Mouse (Mus musculus) hindbrain, embryonic 13.5 days (tissue): Measurements from ENCODE around the gene Ctnnd2. TPM values are rescaled to one million over a fixed set of nuclear protein-coding genes. Genes with fewer than 3 reads are reported as not detected.

ENCODE experiments used
- ATAC-seq: fragments of 200-750 bp; cut with Nextera tagmentation; 2 replicates; pipeline ENCODE4 v1.8.0; 2017; ENCODE audit warnings: moderate TSS enrichment; ENCODE audit not compliant: low FRiP score
- H3K27ac ChIP-seq: fragments of 300-500 bp; sonication (generic); 2 replicates; pipeline ENCODE4 v1.5.1; 2015; ENCODE audit warnings: inconsistent platforms, mild to moderate bottlenecking, moderate library complexity
- H3K27me3 ChIP-seq: fragments of 300-500 bp; sonication (generic); 2 replicates; pipeline ENCODE4 v1.6.1; 2015; ENCODE audit warnings: mild to moderate bottlenecking, inconsistent platforms
- H3K36me3 ChIP-seq: fragments of 300-500 bp; sonication (generic); 2 replicates; pipeline ENCODE4 v1.6.1; 2015; ENCODE audit warnings: mild to moderate bottlenecking, inconsistent platforms
- H3K4me1 ChIP-seq: fragments of 300-500 bp; sonication (generic); replicated peaks from 2 replicates; pipeline ENCODE4 v1.6.1; 2015; ENCODE audit warnings: inconsistent platforms
- H3K4me2 ChIP-seq: fragments of 300-500 bp; sonication (generic); 2 replicates; pipeline ENCODE4 v1.6.1; 2015; ENCODE audit warnings: inconsistent platforms, mild to moderate bottlenecking, moderate library complexity
- H3K4me3 ChIP-seq: fragments of 300-500 bp; sonication (generic); 2 replicates; pipeline ENCODE4 v1.5.1; 2015; ENCODE audit warnings: mild to moderate bottlenecking, inconsistent platforms
- H3K9ac ChIP-seq: fragments of 300-500 bp; sonication (generic); 2 replicates; pipeline ENCODE4 v1.6.1; 2015; ENCODE audit warnings: mild to moderate bottlenecking, inconsistent platforms
- H3K9me3 ChIP-seq: fragments of 300-500 bp; sonication (generic); 2 replicates; pipeline ENCODE4 v1.6.1; 2016; ENCODE audit warnings: inconsistent platforms
- WGBS: fragments of 180-500 bp; shearing (Covaris S2); methylation state at CpG from one replicate; pipeline ENCODE4 v1.1.7; 2015; 5-methylcytosine and 5-hydroxymethylcytosine counted together
- polyA plus RNA-seq: library from polyadenylated mRNA; unstranded; fragments of >200 nt; fragmentation: Nextera tagmentation; extraction: Ambion mirVana; gene quantifications from 2 replicates; pipeline ENCODE4 v1.2.1, GENCODE M21; 2015

The Ctnnd2 gene
- polyA plus RNA-seq, 1 experiment from 2014 or later: 59.6 TPM

GRCm38 (mm10) chr15:30570254-30570800 lies 397.9 kb downstream of the Ctnnd2 start:
- no peak overlapping the region for H3K4me3 ChIP-seq
- no peak overlapping the region for H3K27ac ChIP-seq
- H3K27me3 ChIP-seq: no peaks in the 10 kb centered on the region
- no peak overlapping the region for H3K4me2 ChIP-seq
- no peaks in the 10 kb centered on the region for H3K36me3 ChIP-seq
- H3K9ac ChIP-seq: no peak overlapping the region
- 83% methylated on average over 8 of the region's 8 CpGs for WGBS
- no peaks in the 10 kb centered on the region for H3K9me3 ChIP-seq
- 0 out of 2 replicates have a peak, but pooled peaks have one; percentile 13 for ATAC-seq
- H3K4me1 ChIP-seq: peaks cover 5% of the 10 kb centered on the region; the same call in 1 of the 2 replicates

- WGBS: 83% methylated on average over 5 of the region's 5 CpGs
- H3K27ac ChIP-seq: no peak overlapping the region
- no peaks in the 10 kb centered on the region for H3K36me3 ChIP-seq
- no peaks in the 10 kb centered on the region for H3K4me1 ChIP-seq
- no peak overlapping the region for H3K9ac ChIP-seq
- no peak overlapping the region for H3K4me3 ChIP-seq
- ATAC-seq: no peak
- H3K4me2 ChIP-seq: no peak overlapping the region
- H3K9me3 ChIP-seq: no peaks in the 10 kb centered on the region
- H3K27me3 ChIP-seq: no peaks in the 10 kb centered on the region
Measured at GRCm38 (mm10) chr15:30587446-30587845, 415.1 kb downstream of the Ctnnd2 start.

GRCm38 (mm10) chr15:30590865-30591264 lies 418.5 kb downstream of the Ctnnd2 start:
- ATAC-seq: no peak
- no peak overlapping the region for H3K27ac ChIP-seq
- H3K9me3 ChIP-seq: no peaks in the 10 kb centered on the region
- H3K9ac ChIP-seq: no peak overlapping the region
- no peak overlapping the region for H3K4me2 ChIP-seq
- 95% methylated on average over 6 of the region's 6 CpGs for WGBS
- no peaks in the 10 kb centered on the region for H3K4me1 ChIP-seq
- H3K4me3 ChIP-seq: no peak overlapping the region
- no peaks in the 10 kb centered on the region for H3K36me3 ChIP-seq
- no peaks in the 10 kb centered on the region for H3K27me3 ChIP-seq

GRCm38 (mm10) chr15:30595507-30595906 lies 423.1 kb downstream of the Ctnnd2 start:
- no peak overlapping the region for H3K4me3 ChIP-seq
- H3K36me3 ChIP-seq: no peaks in the 10 kb centered on the region
- no peaks in the 10 kb centered on the region for H3K4me1 ChIP-seq
- no peak for ATAC-seq
- H3K27me3 ChIP-seq: no peaks in the 10 kb centered on the region
- no peaks in the 10 kb centered on the region for H3K9me3 ChIP-seq
- no peak overlapping the region for H3K27ac ChIP-seq
- no peak overlapping the region for H3K4me2 ChIP-seq
- 43% methylated on average over 1 of the region's 1 CpGs for WGBS
- H3K9ac ChIP-seq: no peak overlapping the region

- Histone ChIP-seq H3K9ac (no peak overlapping the region), H3K4me3 (no peak overlapping the region), H3K27me3 (no peaks in the 10 kb centered on the region), H3K4me1 (peaks cover 12% of the 10 kb centered on the region; the same call in 1 of the 2 replicates), H3K9me3 (no peaks in the 10 kb centered on the region), H3K36me3 (no peaks in the 10 kb centered on the region), H3K27ac (no peak overlapping the region), H3K4me2 (no peak overlapping the region)
- 91% methylated on average over 7 of the region's 7 CpGs for WGBS
- ATAC-seq: no peak
Measured at GRCm38 (mm10) chr15:30610613-30611012, 438.2 kb downstream of the Ctnnd2 start.

GRCm38 (mm10) chr15:30615451-30615850 lies 443.1 kb downstream of the Ctnnd2 start:
- H3K4me3 ChIP-seq: no peak overlapping the region
- H3K27me3 ChIP-seq: no peaks in the 10 kb centered on the region
- H3K9me3 ChIP-seq: no peaks in the 10 kb centered on the region
- H3K4me1 ChIP-seq: peaks cover 17% of the 10 kb centered on the region; the same call in 1 of the 2 replicates
- no peak overlapping the region for H3K4me2 ChIP-seq
- H3K9ac ChIP-seq: no peak overlapping the region
- H3K36me3 ChIP-seq: peaks cover 4% of the 10 kb centered on the region; the same call in 1 of the 2 replicates
- H3K27ac ChIP-seq: no peak overlapping the region
- no peak for ATAC-seq
- 55% methylated on average over 7 of the region's 7 CpGs for WGBS

GRCm38 (mm10) chr15:30616861-30617260 lies 444.5 kb downstream of the Ctnnd2 start:
- WGBS: 86% methylated on average over 3 of the region's 3 CpGs
- no peak for ATAC-seq
- no peaks in the 10 kb centered on the region for H3K9me3 ChIP-seq

GRCm38 (mm10) chr15:30617932-30618331 lies 445.5 kb downstream of the Ctnnd2 start:
- no peak for ATAC-seq
- Histone ChIP-seq H3K9ac (no peak overlapping the region), H3K4me2 (no peak overlapping the region), H3K9me3 (no peaks in the 10 kb centered on the region), H3K4me3 (no peak overlapping the region), H3K4me1 (peaks cover 14% of the 10 kb centered on the region; the same call in 1 of the 2 replicates), H3K27me3 (no peaks in the 10 kb centered on the region), H3K27ac (no peak overlapping the region), H3K36me3 (peaks cover 4% of the 10 kb centered on the region; the same call in 1 of the 2 replicates)
- WGBS: 76% methylated on average over 2 of the region's 2 CpGs

More at GRCm38 (mm10) chr15:30616861-30617260, 444.5 kb downstream of the Ctnnd2 start:
- no peak overlapping the region for H3K27ac ChIP-seq
- no peak overlapping the region for H3K4me3 ChIP-seq
- H3K27me3 ChIP-seq: no peaks in the 10 kb centered on the region
- peaks cover 14% of the 10 kb centered on the region; the same call in 1 of the 2 replicates for H3K4me1 ChIP-seq
- peaks cover 4% of the 10 kb centered on the region; the same call in 1 of the 2 replicates for H3K36me3 ChIP-seq
- H3K9ac ChIP-seq: no peak overlapping the region
- H3K4me2 ChIP-seq: no peak overlapping the region

- Histone ChIP-seq H3K9me3 (no peaks in the 10 kb centered on the region), H3K4me3 (no peak overlapping the region), H3K9ac (no peak overlapping the region), H3K36me3 (no peaks in the 10 kb centered on the region), H3K27ac (no peak overlapping the region), H3K4me2 (no peak overlapping the region), H3K27me3 (no peaks in the 10 kb centered on the region), H3K4me1 (peaks cover 5% of the 10 kb centered on the region)
- no peak for ATAC-seq
- WGBS: 49% methylated on average over 3 of the region's 3 CpGs
Measured at GRCm38 (mm10) chr15:30628524-30628923, 456.1 kb downstream of the Ctnnd2 start.

GRCm38 (mm10) chr15:30632113-30632735 lies 459.8 kb downstream of the Ctnnd2 start:
- no peaks in the 10 kb centered on the region for H3K27me3 ChIP-seq
- no peak overlapping the region for H3K27ac ChIP-seq
- no peaks in the 10 kb centered on the region for H3K9me3 ChIP-seq
- 79% methylated on average over 7 of the region's 7 CpGs for WGBS
- peaks cover 14% of the 10 kb centered on the region for H3K4me1 ChIP-seq
- ATAC-seq: no peak
- H3K4me3 ChIP-seq: no peak overlapping the region
- no peaks in the 10 kb centered on the region for H3K36me3 ChIP-seq
- H3K9ac ChIP-seq: no peak overlapping the region
- H3K4me2 ChIP-seq: no peak overlapping the region

GRCm38 (mm10) chr15:30633917-30634316 lies 461.5 kb downstream of the Ctnnd2 start:
- H3K9ac ChIP-seq: no peak overlapping the region
- no peak; the same call in 1 of the 2 replicates for ATAC-seq
- no peaks in the 10 kb centered on the region for H3K27me3 ChIP-seq
- H3K27ac ChIP-seq: peak overlapping the region; percentile 56; the same call in 1 of the 2 replicates
- H3K4me2 ChIP-seq: no peak overlapping the region
- 18% methylated on average over 2 of the region's 2 CpGs for WGBS
- H3K9me3 ChIP-seq: no peaks in the 10 kb centered on the region
- peaks cover 14% of the 10 kb centered on the region for H3K4me1 ChIP-seq
- no peak overlapping the region for H3K4me3 ChIP-seq
- H3K36me3 ChIP-seq: no peaks in the 10 kb centered on the region

GRCm38 (mm10) chr15:30634522-30634921 lies 462.1 kb downstream of the Ctnnd2 start:
- Histone ChIP-seq H3K9me3 (no peaks in the 10 kb centered on the region), H3K4me2 (0 out of 2 replicates have a peak overlapping the region, but pooled peaks have one; percentile 11), H3K4me3 (no peak overlapping the region), H3K36me3 (no peaks in the 10 kb centered on the region), H3K27me3 (no peaks in the 10 kb centered on the region), H3K9ac (peak overlapping the region; percentile 29; the same call in 1 of the 2 replicates), H3K4me1 (peaks cover 14% of the 10 kb centered on the region), H3K27ac (peak overlapping the region; percentile 84)
- ATAC-seq: peak; percentile 59; the same call in 1 of the 2 replicates
- WGBS: 11% methylated on average over 5 of the region's 5 CpGs
